Mouse (Mus musculus): ENCODE data around the gene Akt3. TPM values are rescaled to one million over a fixed set of nuclear protein-coding genes. Genes with fewer than 3 reads are reported as not detected.

The Akt3 gene
- total RNA-seq (2021): 10 to 100 TPM in 1 of 2 experiments, 1 to 10 TPM in 1; 7.8 to 12.2 TPM
- long read RNA-seq, experiment 1, partial matches to known transcripts: 1 of 3 reads
- long read RNA-seq, experiment 1, other reads (novel, unspliced or antisense): 2 of 3 reads
- long read RNA-seq, experiment 2, partial matches to known transcripts: 0 of 2 reads
- long read RNA-seq, experiment 2, other reads (novel, unspliced or antisense): 2 of 2 reads

GRCm38 (mm10) chr1:177258034-177258342, at the start of gene Akt3:
Gene Akt3, minus strand, starts transcription at chr1:177258203.
- no peak for DNase-seq (ENCODE audit: low spot score)

- no peak for DNase-seq (ENCODE audit: low spot score)
Measured at GRCm38 (mm10) chr1:177307549-177307948, 49.5 kb upstream of the Akt3 start.

- DNase-seq (ENCODE audit: low spot score): no peak
Measured at GRCm38 (mm10) chr1:177298231-177298630, 40.2 kb upstream of the Akt3 start.

GRCm38 (mm10) chr1:177286764-177287163, 28.8 kb upstream of the Akt3 start:
- no peak for DNase-seq (ENCODE audit: low spot score)

- DNase-seq (ENCODE audit: low spot score): no peak
Measured at GRCm38 (mm10) chr1:177281925-177282324, 23.9 kb upstream of the Akt3 start.

- DNase-seq (ENCODE audit: low spot score): no peak
Measured at GRCm38 (mm10) chr1:177277361-177277760, 19.4 kb upstream of the Akt3 start.

- no peak for DNase-seq (ENCODE audit: low spot score)
Measured at GRCm38 (mm10) chr1:177267645-177268044, 9.6 kb upstream of the Akt3 start.

GRCm38 (mm10) chr1:177262926-177263325, 4.9 kb upstream of the Akt3 start:
- no peak for DNase-seq (ENCODE audit: low spot score)

- DNase-seq (ENCODE audit: low spot score): no peak
Measured at GRCm38 (mm10) chr1:177260796-177261195, 2.8 kb upstream of the Akt3 start.

GRCm38 (mm10) chr1:177259038-177259600, 1.1 kb upstream of the Akt3 start:
- DNase-seq (ENCODE audit: low spot score): no peak

- peak; percentile 73 for DNase-seq (ENCODE audit: low spot score)
Measured at GRCm38 (mm10) chr1:177258343-177259037, 487 bp upstream of the Akt3 start.

- DNase-seq (ENCODE audit: low spot score): peak; percentile 40
Measured at GRCm38 (mm10) chr1:177257178-177258033, 597 bp downstream of the Akt3 start.

GRCm38 (mm10) chr1:177248638-177249037, 9.4 kb downstream of the Akt3 start:
- DNase-seq (ENCODE audit: low spot score): no peak

GRCm38 (mm10) chr1:177238368-177238767, 19.6 kb downstream of the Akt3 start:
- DNase-seq (ENCODE audit: low spot score): no peak

- no peak for DNase-seq (ENCODE audit: low spot score)
Measured at GRCm38 (mm10) chr1:177236695-177237094, 21.3 kb downstream of the Akt3 start.

GRCm38 (mm10) chr1:177236249-177236648, 21.8 kb downstream of the Akt3 start:
- no peak for DNase-seq (ENCODE audit: low spot score)

GRCm38 (mm10) chr1:177234462-177234861, 23.5 kb downstream of the Akt3 start:
- no peak for DNase-seq (ENCODE audit: low spot score)

- DNase-seq (ENCODE audit: low spot score): no peak
Measured at GRCm38 (mm10) chr1:177231122-177231521, 26.9 kb downstream of the Akt3 start.

GRCm38 (mm10) chr1:177198978-177199377, 59.0 kb downstream of the Akt3 start:
- DNase-seq (ENCODE audit: low spot score): no peak

- DNase-seq (ENCODE audit: low spot score): no peak
Measured at GRCm38 (mm10) chr1:177195224-177195623, 62.8 kb downstream of the Akt3 start.

- no peak for DNase-seq (ENCODE audit: low spot score)
Measured at GRCm38 (mm10) chr1:177194324-177194723, 63.7 kb downstream of the Akt3 start.

GRCm38 (mm10) chr1:177191623-177192022, 66.4 kb downstream of the Akt3 start:
- DNase-seq (ENCODE audit: low spot score): no peak

Data from gastrocnemius, adult 18-20 months (tissue).